Mouse (Mus musculus): ENCODE measurements around the gene Adra2c. TPM values are rescaled to one million over a fixed set of nuclear protein-coding genes. Genes with fewer than 3 reads are reported as not detected.

Adra2c gene
- not detected for total RNA-seq (2023)

GRCm38 (mm10) chr5:35278019-35278418, at the start of gene Adra2c:
Gene Adra2c, plus strand, starts transcription at chr5:35278319.

Other genes starting within 250 kb of the Adra2c start
- not detected for gene Hgfac, start 236.8 kb upstream of the Adra2c start, total RNA-seq (2023)
- gene Dok7, start 221.6 kb upstream of the Adra2c start, total RNA-seq (2023), result not detected
- 40.4 TPM for gene Lrpap1, start 172.6 kb upstream of the Adra2c start, total RNA-seq (2023)
- gene Hmx1, start 110.8 kb downstream of the Adra2c start, total RNA-seq (2023), result not detected
- gene Cpz, start 247.4 kb downstream of the Adra2c start, total RNA-seq (2023), result not detected

Data from CD8-positive naive resting alpha-beta T cell, adult 57 days (primary cell).